Comparison of ENCODE assay signal across 8 mouse cellular contexts in the genomic region with DNA sequence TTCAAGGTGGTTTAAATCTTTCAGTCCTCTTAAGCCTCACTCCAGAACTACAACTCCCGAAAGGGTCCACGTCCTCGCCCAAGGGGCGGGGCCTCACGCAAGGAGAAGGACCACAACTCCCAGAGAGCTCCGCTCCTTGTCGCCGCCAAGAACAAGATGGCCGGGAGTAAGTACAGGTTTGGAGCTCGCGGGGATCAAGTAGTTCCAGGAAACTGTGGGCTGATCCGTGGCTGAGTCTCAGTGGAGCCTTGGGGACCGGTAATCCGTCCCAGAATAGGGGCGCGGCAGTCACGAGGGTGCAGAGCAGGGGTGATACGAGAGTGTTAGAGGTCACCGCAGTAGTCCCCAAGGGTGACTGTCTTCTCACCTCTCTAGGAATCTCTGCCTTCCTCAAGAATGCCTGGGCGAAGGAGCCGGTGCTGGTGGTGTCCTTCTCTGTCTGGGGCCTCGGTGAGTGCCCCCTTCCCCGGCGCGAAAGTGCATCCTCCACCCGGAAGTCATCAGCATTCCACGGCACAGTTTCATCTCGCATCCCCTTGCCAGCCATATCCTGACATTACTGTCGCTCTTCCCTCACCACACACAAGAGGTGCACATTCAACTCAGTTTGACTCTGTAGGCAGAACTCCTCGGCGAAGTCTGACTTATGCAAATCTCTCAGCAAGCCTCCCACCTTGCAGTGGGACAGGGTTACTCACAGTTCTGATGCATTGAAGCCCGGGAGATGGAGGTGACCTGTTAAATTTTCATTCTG. TPM values are rescaled to one million over a fixed set of nuclear protein-coding genes. Genes with fewer than 3 reads are reported as not detected.
DNase-seq lines count a peak whose midpoint lies in the region; ATAC-seq and TF ChIP-seq lines count a peak whose summit lies in the region.

A gene (plus strand): TSS at position 132 of the 754 bp plus-strand sequence.

- WGBS in heart, embryonic 12.5 days, result under 1% methylated on average over 32 of the region's 32 CpGs
- 2% methylated on average over 30 of the region's 32 CpGs for WGBS in kidney, postnatal 0 days
- WGBS in liver, embryonic 11.5 days, result 1% methylated on average over 32 of the region's 32 CpGs
- WGBS in stomach, embryonic 14.5 days, result 1% methylated on average over 32 of the region's 32 CpGs

- H3K36me3 ChIP-seq in heart, embryonic 12.5 days, result peaks cover 31% of the 10 kb centered on the region
- H3K36me3 ChIP-seq in kidney, postnatal 0 days (ENCODE audit: insufficient read depth, low read length), result peaks cover 27% of the 10 kb centered on the region
- peaks cover 6% of the 10 kb centered on the region for H3K36me3 ChIP-seq in liver, embryonic 11.5 days (ENCODE audit: control insufficient read depth, insufficient read depth, low read length)
- peaks cover 11% of the 10 kb centered on the region; the same call in 1 of the 2 replicates for H3K36me3 ChIP-seq in stomach, embryonic 14.5 days (ENCODE audit: control insufficient read depth, insufficient read depth, low read length)

- peak within 1 kb of the TSS; percentile 88 for H3K9ac ChIP-seq in heart, embryonic 12.5 days
- H3K9ac ChIP-seq in kidney, postnatal 0 days (ENCODE audit: low read depth, low read length), result peak within 1 kb of the TSS; percentile 79
- peak within 1 kb of the TSS; percentile 77 for H3K9ac ChIP-seq in liver, embryonic 11.5 days (ENCODE audit: low read depth, low read length)
- peak within 1 kb of the TSS; percentile 68 for H3K9ac ChIP-seq in stomach, embryonic 14.5 days (replicated peaks; ENCODE audit: low read depth, low read length)

- ATAC-seq in erythroid progenitor cell, adult 5-6 weeks (replicated peaks; ENCODE audit: low FRiP score, poor library complexity, severe bottlenecking), result peak; percentile 98
- ATAC-seq in heart, embryonic 12.5 days (ENCODE audit: insufficient number of reproducible peaks, low FRiP score), result peak; percentile 94
- peak; percentile 96 for ATAC-seq in kidney, postnatal 0 days (replicated peaks; ENCODE audit: low FRiP score, low read depth)
- ATAC-seq in liver, embryonic 11.5 days (replicated peaks; ENCODE audit: low FRiP score), result peak; percentile 96
- peak; percentile 94 for ATAC-seq in stomach, embryonic 14.5 days (ENCODE audit: insufficient number of reproducible peaks, insufficient read depth, low FRiP score, low read depth)

- H3K9me3 ChIP-seq in heart, embryonic 12.5 days (replicated peaks), result no peaks in the 10 kb centered on the region
- no peaks in the 10 kb centered on the region for H3K9me3 ChIP-seq in kidney, postnatal 0 days (replicated peaks; ENCODE audit: low read length)
- H3K9me3 ChIP-seq in liver, embryonic 11.5 days (ENCODE audit: control insufficient read depth, low read length), result no peaks in the 10 kb centered on the region
- H3K9me3 ChIP-seq in stomach, embryonic 14.5 days (ENCODE audit: control insufficient read depth, low read depth, low read length), result no peaks in the 10 kb centered on the region

- DNase-seq in CD4-positive, CD25-positive, alpha-beta regulatory T cell, adult 2 months (ENCODE audit: low read depth, low spot score), result peak; percentile 95
- DNase-seq in brain, embryonic 18.5 days (ENCODE audit: low read depth, low spot score), result peak; percentile 88
- DNase-seq in kidney, postnatal 0 days (ENCODE audit: low spot score), result peak; percentile 95
- peak; percentile 75 for DNase-seq in liver, embryonic 11.5 days (ENCODE audit: low spot score)
- DNase-seq in naive thymus-derived CD4-positive, alpha-beta T cell, adult 2 months (ENCODE audit: low read depth), result peak; percentile 95

- peaks cover 7% of the 10 kb centered on the region for H3K4me1 ChIP-seq in heart, embryonic 12.5 days (replicated peaks)
- no peaks in the 10 kb centered on the region for H3K4me1 ChIP-seq in kidney, postnatal 0 days (replicated peaks; ENCODE audit: insufficient read depth, low read length)
- H3K4me1 ChIP-seq in liver, embryonic 11.5 days (replicated peaks; ENCODE audit: control insufficient read depth, insufficient read depth, low read length), result peaks cover 2% of the 10 kb centered on the region
- no peaks in the 10 kb centered on the region for H3K4me1 ChIP-seq in stomach, embryonic 14.5 days (ENCODE audit: control insufficient read depth, insufficient read depth, low read length)

- no peaks in the 10 kb centered on the region; the same call in 1 of the 2 replicates for H3K27me3 ChIP-seq in heart, embryonic 12.5 days (replicated peaks)
- no peaks in the 10 kb centered on the region for H3K27me3 ChIP-seq in kidney, postnatal 0 days (ENCODE audit: insufficient read depth, low read length)
- no peaks in the 10 kb centered on the region for H3K27me3 ChIP-seq in liver, embryonic 11.5 days (replicated peaks; ENCODE audit: control insufficient read depth, insufficient read depth, low read length)
- no peaks in the 10 kb centered on the region for H3K27me3 ChIP-seq in stomach, embryonic 14.5 days (ENCODE audit: control insufficient read depth, insufficient read depth, low read length)

- TF ChIP-seq CTCF in kidney, postnatal 0 days (IDR thresholded peaks at IDR 0.05; ENCODE audit: low read depth), result no peak

- H3K27ac ChIP-seq in heart, embryonic 12.5 days (ENCODE audit: poor library complexity, severe bottlenecking), result peak within 1 kb of the TSS; percentile 73
- peak within 1 kb of the TSS; percentile 81 for H3K27ac ChIP-seq in kidney, postnatal 0 days
- H3K27ac ChIP-seq in liver, embryonic 11.5 days (ENCODE audit: low read depth, low read length), result no peak within 1 kb of the TSS
- H3K27ac ChIP-seq in stomach, embryonic 14.5 days (ENCODE audit: low read length), result peak within 1 kb of the TSS; percentile 7; the same call in 1 of the 2 replicates

- peak within 1 kb of the TSS; percentile 70 for H3K4me3 ChIP-seq in heart, embryonic 12.5 days
- H3K4me3 ChIP-seq in kidney, postnatal 0 days (replicated peaks; ENCODE audit: low read depth, low read length), result peak within 1 kb of the TSS; percentile 89
- peak within 1 kb of the TSS; percentile 72 for H3K4me3 ChIP-seq in liver, embryonic 11.5 days (ENCODE audit: low read depth, low read length)
- H3K4me3 ChIP-seq in stomach, embryonic 14.5 days (ENCODE audit: low read depth, low read length), result peak within 1 kb of the TSS; percentile 62

- peak within 1 kb of the TSS; percentile 90 for H3K4me2 ChIP-seq in heart, embryonic 12.5 days
- H3K4me2 ChIP-seq in kidney, postnatal 0 days (ENCODE audit: low read length), result peak within 1 kb of the TSS; percentile 60
- peak within 1 kb of the TSS; percentile 88 for H3K4me2 ChIP-seq in liver, embryonic 11.5 days
- H3K4me2 ChIP-seq in stomach, embryonic 14.5 days (replicated peaks; ENCODE audit: low read depth, low read length), result peak within 1 kb of the TSS; percentile 36

RNA-seq across cellular contexts. Expression of the gene that starts here (rescaled TPM):
- total RNA-seq in erythroid progenitor cell, adult 5-6 weeks (2015; ENCODE audit: low replicate concordance), result 127 and 193 TPM in 2 replicates
- total RNA-seq in erythroid progenitor cell, adult 5-6 weeks (2017; ENCODE audit: low replicate concordance), result 80.0 and 93.3 TPM in 2 replicates
- 550 and 560 TPM in 2 replicates for polyA plus RNA-seq in heart, embryonic 12.5 days (2016; fragmentation: Nextera tagmentation; extraction: Ambion mirVana)
- 637 and 674 TPM in 2 replicates for polyA plus RNA-seq in kidney, postnatal 0 days (2015; fragmentation: Nextera tagmentation; extraction: Ambion mirVana)
- 375 and 405 TPM in 2 replicates for polyA plus RNA-seq in liver, embryonic 11.5 days (2014; fragmentation: Nextera tagmentation; extraction: Ambion mirVana)
- 517 and 630 TPM in 2 replicates for polyA plus RNA-seq in stomach, embryonic 14.5 days (2014; fragmentation: Nextera tagmentation; extraction: Ambion mirVana)

Comparison
In these comparisons a context has a peak if more than half of its experiments do, and no peak if none do; other contexts are left out.
1. H3K4me2 ChIP-seq: peak in every context shown above with its lines; median percentile 90 in heart, embryonic 12.5 days; 88 in liver, embryonic 11.5 days; 60 in kidney, postnatal 0 days; 36 in stomach, embryonic 14.5 days.